Mouse (Mus musculus): ENCODE data around the gene H2al1c. TPM values are rescaled to one million over a fixed set of nuclear protein-coding genes. Genes with fewer than 3 reads are reported as not detected.

Gene H2al1c
- not detected for polyA plus RNA-seq (2014; fragmentation: Illumina TruSeq; extraction: RNeasy Lipid Tissue Mini Kit (QIAGEN cat#74804); ENCODE audit: low read depth, low replicate concordance)

DNA sequence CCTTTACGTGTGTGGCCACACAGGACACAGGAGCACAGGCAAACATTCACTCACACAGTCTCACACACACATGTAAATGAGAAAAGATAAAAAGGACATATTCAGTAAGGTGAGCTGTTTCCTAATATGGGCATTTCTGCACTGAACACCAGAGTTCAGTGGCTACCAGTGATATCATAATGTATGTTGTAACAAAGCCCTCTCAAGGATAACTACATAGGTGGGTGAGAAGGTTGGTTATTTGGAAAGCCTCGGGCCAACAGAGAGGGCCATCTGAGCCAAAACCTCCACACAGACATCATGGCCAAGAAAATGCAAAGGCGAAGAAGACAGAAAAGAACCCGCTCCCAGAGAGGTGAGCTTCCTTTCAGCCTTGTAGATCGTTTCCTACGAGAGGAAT lies at the start of gene H2al1c:
Gene H2al1c, plus strand, starts transcription at position 301 of the 400 bp plus-strand sequence.

DNA sequence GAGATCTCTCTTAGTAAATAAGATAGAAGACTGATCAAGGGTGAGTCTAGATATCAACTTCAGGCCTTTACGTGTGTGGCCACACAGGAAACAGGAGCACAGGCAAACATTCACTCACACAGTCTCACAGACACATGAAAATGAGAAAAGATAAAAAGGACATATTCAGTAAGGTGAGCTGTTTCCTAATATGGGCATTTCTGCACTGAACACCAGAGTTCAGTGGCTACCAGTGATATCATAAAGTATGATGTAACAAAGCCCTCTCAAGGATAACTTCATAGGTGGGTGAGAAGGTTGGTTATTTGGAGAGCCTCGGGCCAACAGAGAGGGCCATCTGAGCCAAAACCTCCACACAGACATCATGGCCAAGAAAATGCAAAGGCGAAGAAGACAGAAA lies 6.5 kb upstream of the H2al1c start, which contains the start of gene H2al1a:
Gene H2al1a, plus strand, starts transcription at position 301 of the 400 bp plus-strand sequence.

DNA sequence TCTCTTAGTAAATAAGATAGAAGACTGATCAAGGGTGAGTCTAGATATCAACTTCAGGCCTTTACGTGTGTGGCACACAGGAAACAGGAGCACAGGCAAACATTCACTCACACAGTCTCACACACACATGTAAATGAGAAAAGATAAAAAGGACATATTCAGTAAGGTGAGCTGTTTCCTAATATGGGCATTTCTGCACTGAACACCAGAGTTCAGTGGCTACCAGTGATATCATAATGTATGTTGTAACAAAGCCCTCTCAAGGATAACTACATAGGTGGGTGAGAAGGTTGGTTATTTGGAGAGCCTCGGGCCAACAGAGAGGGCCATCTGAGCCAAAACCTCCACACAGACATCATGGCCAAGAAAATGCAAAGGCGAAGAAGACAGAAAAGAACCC lies 3.3 kb upstream of the H2al1c start, which contains the start of gene H2al1b:
Gene H2al1b, plus strand, starts transcription at position 301 of the 400 bp plus-strand sequence.

DNA sequence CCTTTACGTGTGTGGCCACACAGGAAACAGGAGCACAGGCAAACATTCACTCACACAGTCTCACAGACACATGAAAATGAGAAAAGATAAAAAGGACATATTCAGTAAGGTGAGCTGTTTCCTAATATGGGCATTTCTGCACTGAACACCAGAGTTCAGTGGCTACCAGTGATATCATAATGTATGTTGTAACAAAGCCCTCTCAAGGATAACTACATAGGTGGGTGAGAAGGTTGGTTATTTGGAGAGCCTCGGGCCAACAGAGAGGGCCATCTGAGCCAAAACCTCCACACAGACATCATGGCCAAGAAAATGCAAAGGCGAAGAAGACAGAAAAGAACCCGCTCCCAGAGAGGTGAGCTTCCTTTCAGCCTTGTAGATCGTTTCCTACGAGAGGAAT lies 3.1 kb downstream of the H2al1c start, which contains the start of gene H2al1d:
Gene H2al1d, plus strand, starts transcription at position 301 of the 400 bp plus-strand sequence.

DNA sequence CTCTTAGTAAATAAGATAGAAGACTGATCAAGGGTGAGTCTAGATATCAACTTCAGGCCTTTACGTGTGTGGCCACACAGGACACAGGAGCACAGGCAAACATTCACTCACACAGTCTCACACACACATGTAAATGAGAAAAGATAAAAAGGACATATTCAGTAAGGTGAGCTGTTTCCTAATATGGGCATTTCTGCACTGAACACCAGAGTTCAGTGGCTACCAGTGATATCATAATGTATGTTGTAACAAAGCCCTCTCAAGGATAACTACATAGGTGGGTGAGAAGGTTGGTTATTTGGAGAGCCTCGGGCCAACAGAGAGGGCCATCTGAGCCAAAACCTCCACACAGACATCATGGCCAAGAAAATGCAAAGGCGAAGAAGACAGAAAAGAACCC lies 6.2 kb downstream of the H2al1c start, which contains the start of gene H2al1e:
Gene H2al1e, plus strand, starts transcription at position 301 of the 400 bp plus-strand sequence.

DNA sequence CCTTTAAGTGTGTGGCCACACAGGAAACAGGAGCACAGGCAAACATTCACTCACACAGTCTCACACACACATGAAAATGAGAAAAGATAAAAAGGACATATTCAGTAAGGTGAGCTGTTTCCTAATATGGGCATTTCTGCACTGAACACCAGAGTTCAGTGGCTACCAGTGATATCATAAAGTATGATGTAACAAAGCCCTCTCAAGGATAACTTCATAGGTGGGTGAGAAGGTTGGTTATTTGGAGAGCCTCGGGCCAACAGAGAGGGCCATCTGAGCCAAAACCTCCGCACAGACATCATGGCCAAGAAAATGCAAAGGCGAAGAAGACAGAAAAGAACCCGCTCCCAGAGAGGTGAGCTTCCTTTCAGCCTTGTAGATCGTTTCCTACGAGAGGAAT lies 9.4 kb downstream of the H2al1c start, which contains the start of gene H2al1f:
Gene H2al1f, plus strand, starts transcription at position 301 of the 400 bp plus-strand sequence.

DNA sequence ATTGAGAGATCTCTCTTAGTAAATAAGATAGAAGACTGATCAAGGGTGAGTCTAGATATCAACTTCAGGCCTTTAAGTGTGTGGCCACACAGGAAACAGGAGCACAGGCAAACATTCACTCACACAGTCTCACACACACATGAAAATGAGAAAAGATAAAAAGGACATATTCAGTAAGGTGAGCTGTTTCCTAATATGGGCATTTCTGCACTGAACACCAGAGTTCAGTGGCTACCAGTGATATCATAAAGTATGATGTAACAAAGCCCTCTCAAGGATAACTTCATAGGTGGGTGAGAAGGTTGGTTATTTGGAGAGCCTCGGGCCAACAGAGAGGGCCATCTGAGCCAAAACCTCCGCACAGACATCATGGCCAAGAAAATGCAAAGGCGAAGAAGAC lies 12.5 kb downstream of the H2al1c start, which contains the start of gene H2al1g:
Gene H2al1g, plus strand, starts transcription at position 301 of the 400 bp plus-strand sequence.

DNA sequence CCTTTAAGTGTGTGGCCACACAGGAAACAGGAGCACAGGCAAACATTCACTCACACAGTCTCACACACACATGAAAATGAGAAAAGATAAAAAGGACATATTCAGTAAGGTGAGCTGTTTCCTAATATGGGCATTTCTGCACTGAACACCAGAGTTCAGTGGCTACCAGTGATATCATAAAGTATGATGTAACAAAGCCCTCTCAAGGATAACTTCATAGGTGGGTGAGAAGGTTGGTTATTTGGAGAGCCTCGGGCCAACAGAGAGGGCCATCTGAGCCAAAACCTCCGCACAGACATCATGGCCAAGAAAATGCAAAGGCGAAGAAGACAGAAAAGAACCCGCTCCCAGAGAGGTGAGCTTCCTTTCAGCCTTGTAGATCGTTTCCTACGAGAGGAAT lies 15.7 kb downstream of the H2al1c start, which contains the start of gene H2al1h:
Gene H2al1h, plus strand, starts transcription at position 301 of the 400 bp plus-strand sequence.

DNA sequence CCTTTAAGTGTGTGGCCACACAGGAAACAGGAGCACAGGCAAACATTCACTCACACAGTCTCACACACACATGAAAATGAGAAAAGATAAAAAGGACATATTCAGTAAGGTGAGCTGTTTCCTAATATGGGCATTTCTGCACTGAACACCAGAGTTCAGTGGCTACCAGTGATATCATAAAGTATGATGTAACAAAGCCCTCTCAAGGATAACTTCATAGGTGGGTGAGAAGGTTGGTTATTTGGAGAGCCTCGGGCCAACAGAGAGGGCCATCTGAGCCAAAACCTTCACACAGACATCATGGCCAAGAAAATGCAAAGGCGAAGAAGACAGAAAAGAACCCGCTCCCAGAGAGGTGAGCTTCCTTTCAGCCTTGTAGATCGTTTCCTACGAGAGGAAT lies 18.9 kb downstream of the H2al1c start, which contains the start of gene H2al1i:
Gene H2al1i, plus strand, starts transcription at position 301 of the 400 bp plus-strand sequence.

DNA sequence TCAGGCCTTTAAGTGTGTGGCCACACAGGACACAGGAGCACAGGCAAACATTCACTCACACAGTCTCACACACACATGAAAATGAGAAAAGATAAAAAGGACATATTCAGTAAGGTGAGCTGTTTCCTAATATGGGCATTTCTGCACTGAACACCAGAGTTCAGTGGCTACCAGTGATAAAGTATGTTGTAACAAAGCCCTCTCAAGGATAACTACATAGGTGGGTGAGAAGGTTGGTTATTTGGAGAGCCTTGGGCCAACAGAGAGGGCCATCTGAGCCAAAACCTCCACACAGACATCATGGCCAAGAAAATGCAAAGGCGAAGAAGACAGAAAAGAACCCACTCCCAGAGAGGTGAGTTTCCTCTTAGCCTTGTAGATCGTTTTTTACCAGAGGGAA lies 22.1 kb downstream of the H2al1c start, which contains the start of gene H2al1j:
Gene H2al1j, plus strand, starts transcription at position 301 of the 400 bp plus-strand sequence.

Other genes starting within 250 kb of the H2al1c start
- gene H2al1a, start 6.4 kb upstream of the H2al1c start, polyA plus RNA-seq (2014; fragmentation: Illumina TruSeq; extraction: RNeasy Lipid Tissue Mini Kit (QIAGEN cat#74804); ENCODE audit: low read depth, low replicate concordance): not detected
- not detected for gene H2al1b, start 3.2 kb upstream of the H2al1c start, polyA plus RNA-seq (2014; fragmentation: Illumina TruSeq; extraction: RNeasy Lipid Tissue Mini Kit (QIAGEN cat#74804); ENCODE audit: low read depth, low replicate concordance)
- not detected for gene H2al1d, start 3.2 kb downstream of the H2al1c start, polyA plus RNA-seq (2014; fragmentation: Illumina TruSeq; extraction: RNeasy Lipid Tissue Mini Kit (QIAGEN cat#74804); ENCODE audit: low read depth, low replicate concordance)
- gene H2al1e, start 6.3 kb downstream of the H2al1c start, polyA plus RNA-seq (2014; fragmentation: Illumina TruSeq; extraction: RNeasy Lipid Tissue Mini Kit (QIAGEN cat#74804); ENCODE audit: low read depth, low replicate concordance): not detected
- not detected for gene H2al1f, start 9.5 kb downstream of the H2al1c start, polyA plus RNA-seq (2014; fragmentation: Illumina TruSeq; extraction: RNeasy Lipid Tissue Mini Kit (QIAGEN cat#74804); ENCODE audit: low read depth, low replicate concordance)
- not detected for gene H2al1g, start 12.6 kb downstream of the H2al1c start, polyA plus RNA-seq (2014; fragmentation: Illumina TruSeq; extraction: RNeasy Lipid Tissue Mini Kit (QIAGEN cat#74804); ENCODE audit: low read depth, low replicate concordance)
- gene H2al1h, start 15.8 kb downstream of the H2al1c start, polyA plus RNA-seq (2014; fragmentation: Illumina TruSeq; extraction: RNeasy Lipid Tissue Mini Kit (QIAGEN cat#74804); ENCODE audit: low read depth, low replicate concordance): not detected
- gene H2al1i, start 19.0 kb downstream of the H2al1c start, polyA plus RNA-seq (2014; fragmentation: Illumina TruSeq; extraction: RNeasy Lipid Tissue Mini Kit (QIAGEN cat#74804); ENCODE audit: low read depth, low replicate concordance): not detected
- not detected for gene H2al1j, start 22.2 kb downstream of the H2al1c start, polyA plus RNA-seq (2014; fragmentation: Illumina TruSeq; extraction: RNeasy Lipid Tissue Mini Kit (QIAGEN cat#74804); ENCODE audit: low read depth, low replicate concordance)